Mouse (Mus musculus) midbrain, embryonic 16.5 days (tissue): ENCODE measurements around the gene Scaf4. TPM values are rescaled to one million over a fixed set of nuclear protein-coding genes. Genes with fewer than 3 reads are reported as not detected.

Experiments
- polyA plus RNA-seq: library from polyadenylated mRNA; unstranded; fragments of >200 nt; fragmentation: Nextera tagmentation; extraction: Ambion mirVana; gene quantifications from 2 replicates; pipeline ENCODE4 v1.2.1, GENCODE M21; 2015

Scaf4 gene
- polyA plus RNA-seq, 1 experiment from 2014 or later: 22.6 TPM

Other genes with a start within 250 kb of the Scaf4 start
- 23.5 and 30.5 TPM in 2 replicates for gene Tiam1, start 140.7 kb downstream of the Scaf4 start, polyA plus RNA-seq
- 840 and 889 TPM in 2 replicates for gene Sod1, start 63.7 kb downstream of the Scaf4 start, polyA plus RNA-seq
- 6.2 and 7.1 TPM in 2 replicates for gene Hunk, start 101.5 kb upstream of the Scaf4 start, polyA plus RNA-seq